Mouse (Mus musculus) NIH3T3 (cell line): Measurements from ENCODE around the gene Nkg7.

Experiments used
- DNase-seq: peaks from one replicate; pipeline ENCODE4 v3.0.0-alpha.2; 2012; ENCODE audit warnings: low read depth

The Nkg7 gene

DNA sequence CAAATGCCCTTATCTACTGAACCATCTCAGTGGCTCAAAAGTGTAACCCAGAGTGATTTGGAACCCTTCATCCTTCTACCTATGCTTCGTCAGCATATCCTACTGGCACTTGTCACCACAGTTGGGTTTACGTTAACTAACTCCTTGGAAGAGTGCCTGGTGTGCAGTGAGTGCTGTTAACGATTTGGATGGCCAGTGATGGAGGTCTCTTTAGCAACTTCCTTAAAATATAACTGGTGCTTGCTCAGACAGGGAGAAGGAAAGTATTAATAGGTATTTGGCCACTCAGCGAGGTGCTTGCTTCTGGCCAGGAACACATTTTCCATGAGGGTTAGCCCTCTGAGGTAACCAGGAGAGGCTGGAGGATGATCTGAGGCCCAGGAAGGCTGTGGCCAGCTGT is 10.9 kb downstream of the Nkg7 start:
- no peak for DNase-seq

GRCm38 (mm10) chr7:43448246-43448645 is 11.4 kb downstream of the Nkg7 start:
- no peak for DNase-seq

- no peak for DNase-seq
Measured at GRCm38 (mm10) chr7:43449811-43450210, 12.9 kb downstream of the Nkg7 start.

DNA sequence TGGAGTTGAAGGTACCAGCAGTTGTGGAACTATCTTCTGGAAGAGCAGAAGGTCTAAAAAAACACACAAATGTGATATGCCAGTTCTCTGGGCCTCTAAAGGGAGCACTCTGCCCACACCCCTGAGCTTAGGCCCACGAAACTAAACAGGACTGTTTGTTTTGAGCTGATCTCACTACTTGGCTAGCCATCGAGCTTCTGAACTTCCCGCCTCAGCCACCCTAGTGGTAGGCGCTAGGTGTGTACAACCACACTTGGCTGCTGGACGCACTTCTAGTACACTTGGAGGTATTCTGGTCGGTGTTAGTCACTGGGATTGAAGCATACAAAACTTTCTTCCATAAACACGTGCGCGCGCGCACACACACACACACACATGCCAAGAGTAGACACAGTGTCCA is 14.9 kb downstream of the Nkg7 start:
- no peak for DNase-seq

- peak; percentile 67 for DNase-seq
Measured at GRCm38 (mm10) chr7:43452609-43453008, 15.7 kb downstream of the Nkg7 start.

DNA sequence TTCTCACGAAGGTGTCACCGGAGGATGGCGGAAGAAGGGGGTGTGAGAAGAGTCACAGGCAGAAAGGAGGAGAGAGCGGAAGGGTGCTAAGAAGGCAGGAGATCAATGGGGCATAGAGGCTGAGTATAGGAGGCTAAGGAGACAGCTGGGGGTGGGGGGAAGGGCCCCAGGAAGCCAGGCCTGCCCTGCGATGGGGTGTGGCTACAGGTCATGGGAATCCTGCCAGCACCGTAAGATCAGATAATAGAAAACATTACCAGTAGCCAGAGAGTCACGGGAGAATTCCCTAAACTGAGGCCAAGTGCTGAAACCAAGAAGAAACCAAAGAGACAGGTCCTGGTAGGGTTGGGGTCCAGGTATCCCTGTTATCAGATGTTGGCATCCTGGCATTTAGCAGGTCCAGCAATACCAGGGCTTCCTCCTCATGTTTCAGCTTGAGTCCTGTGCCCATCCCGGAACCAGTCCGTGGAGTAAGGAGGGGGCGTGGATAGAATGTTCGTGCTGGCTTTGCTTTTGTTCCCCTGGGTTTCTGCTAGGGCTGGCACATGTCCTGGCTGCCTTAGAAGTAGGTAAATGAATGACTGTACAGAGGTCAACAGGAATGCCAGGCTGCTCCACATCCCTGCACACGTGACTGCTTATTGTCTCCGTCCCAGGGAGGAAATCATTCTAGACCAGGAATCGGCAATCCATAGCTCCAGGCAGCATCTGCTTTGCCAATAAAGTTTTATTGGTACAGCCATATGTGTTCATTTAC is 16.9 kb downstream of the Nkg7 start:
- DNase-seq: no peak

DNA sequence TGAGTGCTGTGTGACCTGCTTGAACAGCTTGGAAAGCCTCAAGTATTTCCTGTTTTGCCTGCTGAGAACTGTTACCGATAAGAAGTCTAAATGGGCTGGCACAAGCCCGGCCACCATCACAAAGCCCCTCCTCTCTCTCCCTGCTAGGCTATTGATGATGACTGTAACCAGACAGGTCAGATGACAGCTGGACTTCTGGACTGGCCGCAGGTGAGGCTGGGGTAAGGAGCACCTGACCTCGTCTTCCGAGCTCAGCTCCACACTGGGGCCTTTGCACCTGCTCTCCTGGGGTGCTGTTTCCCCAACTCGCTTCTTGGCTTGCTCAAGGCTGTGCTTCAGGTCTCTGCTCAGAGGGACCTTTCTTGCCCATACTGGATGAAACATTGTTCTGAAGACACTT is 17.5 kb downstream of the Nkg7 start:
- no peak for DNase-seq

DNA sequence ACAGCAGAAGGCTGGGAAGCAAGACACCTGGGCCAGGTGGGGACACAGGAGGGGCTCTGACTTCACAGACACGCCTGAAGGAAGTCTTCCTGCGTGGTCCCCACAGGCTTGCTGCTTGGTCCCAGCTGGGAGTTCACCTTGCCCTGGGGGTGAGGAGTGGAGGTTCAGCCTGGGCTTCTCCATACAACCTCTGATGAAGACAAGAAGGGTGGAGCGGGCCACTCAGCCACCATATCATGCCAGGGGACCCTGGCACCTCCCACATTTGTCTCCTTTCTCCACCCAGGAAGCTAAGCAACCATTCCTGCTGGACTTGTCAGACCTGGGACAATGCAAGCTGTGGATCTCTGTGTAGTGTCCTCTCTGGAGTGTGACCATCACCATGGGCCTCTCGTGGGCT is 26.0 kb downstream of the Nkg7 start, which contains the start of gene Vsig10l:
Gene Vsig10l (plus strand): TSS at position 301 of the 400 bp plus-strand sequence.
- no peak for DNase-seq

DNA sequence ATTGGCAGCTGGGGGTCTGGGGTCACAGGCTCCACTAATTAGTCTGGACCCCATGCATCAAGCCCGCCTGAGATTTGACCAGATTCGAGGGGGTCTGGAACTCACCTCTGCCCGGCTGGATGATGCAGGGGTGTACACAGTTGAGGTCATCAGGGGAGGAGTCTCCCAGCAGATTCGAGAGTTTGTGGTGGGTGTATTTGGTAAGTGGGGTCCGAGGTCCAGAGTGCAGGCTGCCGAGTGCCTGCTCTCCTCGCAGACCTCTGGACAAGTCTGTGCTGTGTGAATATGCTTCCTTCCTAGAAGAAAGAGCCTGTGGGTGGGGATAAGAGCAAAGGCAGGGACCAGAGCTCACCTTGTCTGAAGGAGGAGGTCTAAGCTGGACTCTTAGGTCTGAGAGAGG is 27.1 kb downstream of the Nkg7 start:
- no peak for DNase-seq

DNA sequence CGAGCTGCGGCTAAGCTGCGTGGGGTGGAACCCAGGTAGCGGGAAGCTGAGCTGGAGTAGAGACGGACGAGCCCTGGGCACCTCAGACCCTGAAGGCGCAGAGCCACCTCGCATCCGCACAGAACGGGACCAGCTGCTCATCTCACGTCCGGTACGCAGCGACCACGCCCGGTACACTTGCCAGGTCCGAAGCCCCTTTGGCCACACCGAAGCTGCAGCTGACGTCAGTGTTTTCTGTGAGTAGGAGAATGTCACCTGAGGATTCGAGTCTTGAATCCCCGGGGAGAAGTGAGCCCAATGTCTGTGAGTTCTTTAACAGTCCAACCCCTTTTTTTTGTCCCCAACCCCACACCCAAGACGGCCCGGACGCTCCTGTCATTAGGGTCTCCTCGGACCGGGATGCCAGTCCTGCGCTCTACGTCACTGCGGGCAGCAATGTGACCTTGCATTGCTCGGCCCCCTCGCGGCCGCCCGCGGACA is 28.0 kb downstream of the Nkg7 start:
- DNase-seq: no peak

DNA sequence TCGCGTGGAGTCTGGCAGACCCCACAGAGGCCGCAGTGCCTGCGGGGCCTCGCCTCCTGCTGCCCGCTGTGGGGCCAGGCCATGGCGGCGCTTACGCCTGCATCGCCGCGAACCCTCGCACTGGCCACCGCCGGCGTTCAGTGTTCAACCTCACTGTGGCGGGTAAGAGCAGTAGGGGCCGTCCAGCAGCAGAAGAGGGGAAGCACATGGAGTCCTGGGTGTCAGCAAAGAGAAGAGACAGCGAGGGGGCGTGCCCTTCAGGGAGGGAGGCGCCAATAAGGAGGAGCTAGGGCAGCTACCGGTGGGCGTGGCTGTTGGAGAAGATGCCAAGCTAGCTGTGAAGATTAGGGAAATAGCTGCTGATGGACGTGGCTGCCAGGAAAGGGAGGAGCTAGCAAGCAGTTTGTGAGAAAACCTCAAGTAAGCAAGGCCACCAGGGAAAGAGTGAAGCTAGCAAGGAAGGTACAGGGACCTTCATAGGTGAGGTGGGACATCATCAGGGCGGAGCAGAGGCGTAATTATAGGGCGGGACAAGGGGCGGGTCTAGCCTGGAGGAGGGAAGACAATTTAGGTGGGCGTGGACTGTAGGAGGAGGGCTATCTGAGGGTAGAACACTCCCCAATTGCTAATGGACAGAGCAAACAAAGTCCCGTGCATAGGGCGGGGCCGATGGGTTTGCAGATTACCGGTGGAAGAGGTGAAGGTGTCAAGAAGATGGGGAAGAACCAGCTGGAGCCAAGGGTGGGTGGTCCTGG is 28.6 kb downstream of the Nkg7 start:
- DNase-seq: peak; percentile 94

DNA sequence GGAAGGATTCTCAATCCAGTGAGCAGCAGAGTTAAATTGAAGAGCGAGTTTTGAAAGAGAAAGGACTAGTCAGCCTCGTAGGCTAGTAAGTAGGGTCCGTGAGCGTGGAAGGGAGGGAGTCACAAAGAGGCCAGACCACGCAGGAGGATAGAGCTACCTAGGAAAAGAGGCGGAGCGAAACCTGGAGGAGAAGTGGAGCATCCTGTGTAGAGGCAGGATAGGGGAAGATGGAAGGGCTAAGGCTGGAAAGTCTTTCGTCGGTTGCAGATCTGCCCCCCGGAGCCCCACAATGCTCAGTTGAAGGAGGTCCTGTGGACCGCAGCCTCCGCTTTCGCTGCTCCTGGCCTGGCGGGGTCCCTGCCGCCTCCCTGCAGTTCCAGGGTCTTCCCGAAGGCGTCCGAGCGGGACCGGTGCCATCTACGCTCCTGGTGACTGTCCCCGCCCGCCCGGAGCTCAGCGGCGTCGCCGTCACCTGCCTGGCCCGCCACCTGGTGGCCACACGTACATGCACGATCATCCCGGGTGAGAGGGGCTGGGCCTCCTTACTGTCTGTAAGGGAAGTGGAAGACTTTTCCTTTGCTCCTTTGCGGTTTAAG is 29.3 kb downstream of the Nkg7 start:
- peak; percentile 92 for DNase-seq

GRCm38 (mm10) chr7:43470373-43470772 is 33.5 kb downstream of the Nkg7 start:
- peak; percentile 75 for DNase-seq

DNA sequence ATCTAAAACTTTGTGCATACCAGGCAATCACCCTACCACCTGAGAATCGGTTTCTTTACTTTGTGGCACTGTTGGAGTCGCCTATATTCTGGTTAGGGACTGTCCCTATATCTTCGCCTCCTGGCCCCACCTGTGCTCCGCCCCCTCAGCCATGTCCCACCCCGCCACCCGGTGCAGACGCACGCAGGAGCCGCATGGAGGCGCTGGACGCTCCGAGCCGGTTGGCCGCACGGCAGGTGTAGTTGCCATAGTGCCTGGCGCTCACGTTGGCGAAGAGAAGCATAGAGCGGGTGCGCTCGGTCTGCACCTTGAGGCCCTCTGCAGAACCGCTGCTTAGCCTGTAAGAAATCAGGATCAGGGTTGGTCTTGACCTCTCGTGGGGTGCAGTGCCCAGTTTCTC is 38.8 kb downstream of the Nkg7 start:
- no peak for DNase-seq

- DNase-seq: no peak
Measured at GRCm38 (mm10) chr7:43476376-43476775, 39.5 kb downstream of the Nkg7 start.

- peak; percentile 87 for DNase-seq
Measured at GRCm38 (mm10) chr7:43481191-43481590, 44.3 kb downstream of the Nkg7 start.

GRCm38 (mm10) chr7:43482090-43482716 is 45.3 kb downstream of the Nkg7 start:
- peak; percentile 81 for DNase-seq

- peak; percentile 55 for DNase-seq
Measured at GRCm38 (mm10) chr7:43483236-43483635, 46.4 kb downstream of the Nkg7 start.
